Mouse (Mus musculus): ENCODE measurements around the gene Pelp1.
"Not testable (repeated sequence)": the region's sequence is repeated elsewhere in the genome, so short reads cannot be mapped to it uniquely, and the experiment has no call there.

Gene Pelp1

GRCm38 (mm10) chr11:70409594-70410296 lies at the start of gene Pelp1:
TSS of gene Pelp1 (minus strand) at chr11:70410031.
- peak; percentile 95 to 96 for DNase-seq

DNA sequence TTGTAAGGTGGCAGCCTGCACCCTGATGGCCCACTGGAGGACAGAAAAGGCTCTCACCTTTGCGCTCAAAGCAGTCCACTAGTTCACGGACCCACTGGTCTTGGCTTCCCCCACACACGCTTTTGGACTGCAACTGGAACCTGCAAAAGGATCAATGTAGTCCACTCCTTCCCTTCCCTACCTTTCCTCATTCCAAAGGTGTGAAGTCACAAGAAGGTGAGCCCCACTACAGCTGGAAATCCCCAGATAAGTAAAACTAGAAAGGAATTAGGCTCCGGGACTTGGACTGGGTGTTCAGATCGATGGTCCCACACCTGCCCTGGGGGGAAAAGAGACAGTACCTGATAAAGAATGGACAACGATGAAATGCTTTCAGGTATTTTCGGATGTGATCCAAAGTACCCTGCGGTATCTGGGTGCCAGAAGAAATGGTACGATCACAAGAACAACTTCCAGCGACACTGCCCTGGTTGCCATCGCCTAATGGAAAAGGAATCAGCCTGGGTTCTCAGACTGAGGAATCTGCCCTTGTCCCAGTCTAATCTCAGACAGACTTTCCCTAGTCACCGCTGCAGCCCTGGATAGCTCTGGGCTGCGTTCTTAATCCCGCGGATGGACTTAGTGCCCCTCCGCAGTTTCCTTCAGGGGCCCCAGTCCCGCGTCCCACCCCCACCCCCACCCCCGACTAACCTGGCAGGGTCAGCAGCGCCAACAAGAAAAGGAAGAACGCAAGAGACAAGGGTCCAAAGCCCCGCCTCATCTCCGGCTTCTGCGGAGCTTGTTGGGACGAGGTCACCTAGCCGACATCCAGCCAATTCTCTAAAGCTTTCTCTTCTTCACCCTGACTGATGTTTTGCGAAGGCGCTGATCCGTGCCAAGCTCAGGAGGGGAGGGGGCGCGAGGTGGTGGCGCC lies 49.1 kb upstream of the Pelp1 start, which contains the start of gene Zmynd15:
Zmynd15 (plus strand) TSS at position 746 of the 913 bp plus-strand sequence.
- DNase-seq, result no peak

- no peak for DNase-seq
These were observed 43.6 kb upstream of the Pelp1 start for GRCm38 (mm10) chr11:70453261-70454044.

DNA sequence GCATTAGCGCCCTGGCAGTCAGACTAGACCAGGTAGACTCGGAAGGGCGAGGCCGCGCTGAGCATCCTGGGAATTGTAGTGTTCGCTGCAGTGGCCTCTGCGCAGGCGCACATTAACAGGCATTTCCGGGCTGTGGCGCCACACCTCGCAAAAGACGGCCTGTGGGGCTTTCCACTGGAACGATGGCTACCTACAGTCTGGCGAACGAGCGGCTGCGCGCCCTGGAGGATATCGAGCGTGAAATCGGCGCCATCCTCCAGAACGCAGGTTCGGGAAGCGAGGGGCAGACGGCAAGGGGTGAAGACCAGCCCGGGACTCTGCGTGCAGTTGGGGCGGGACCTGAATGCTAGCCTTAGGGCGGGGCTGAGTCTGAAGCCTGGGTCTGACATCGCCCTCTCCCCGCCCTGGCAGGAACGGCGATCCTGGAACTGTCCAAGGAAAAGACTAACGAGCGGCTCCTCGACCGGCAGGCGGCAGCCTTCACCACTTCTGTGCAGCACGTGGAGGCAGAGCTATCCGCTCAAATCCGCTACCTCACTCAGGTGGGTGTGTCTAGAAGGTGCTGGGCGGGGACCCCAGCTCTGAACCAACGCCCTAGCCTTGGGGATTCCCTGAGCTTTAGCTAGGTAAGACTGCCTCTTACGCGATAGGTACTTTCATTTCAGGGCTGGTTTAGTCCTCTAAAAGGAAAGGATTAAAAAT lies 42.1 kb upstream of the Pelp1 start, which contains the start of gene Med11:
Med11 (plus strand) TSS at position 123 of the 702 bp plus-strand sequence.
- peak; percentile 97 to 99 for DNase-seq

GRCm38 (mm10) chr11:70450926-70451325 lies 41.1 kb upstream of the Pelp1 start:
- no peak for DNase-seq

- no peak for DNase-seq
These were observed 37.5 kb upstream of the Pelp1 start for GRCm38 (mm10) chr11:70447373-70447772.

- peak; percentile 17 to 41 for DNase-seq
These were observed 36.9 kb upstream of the Pelp1 start for GRCm38 (mm10) chr11:70446756-70447155.

DNA sequence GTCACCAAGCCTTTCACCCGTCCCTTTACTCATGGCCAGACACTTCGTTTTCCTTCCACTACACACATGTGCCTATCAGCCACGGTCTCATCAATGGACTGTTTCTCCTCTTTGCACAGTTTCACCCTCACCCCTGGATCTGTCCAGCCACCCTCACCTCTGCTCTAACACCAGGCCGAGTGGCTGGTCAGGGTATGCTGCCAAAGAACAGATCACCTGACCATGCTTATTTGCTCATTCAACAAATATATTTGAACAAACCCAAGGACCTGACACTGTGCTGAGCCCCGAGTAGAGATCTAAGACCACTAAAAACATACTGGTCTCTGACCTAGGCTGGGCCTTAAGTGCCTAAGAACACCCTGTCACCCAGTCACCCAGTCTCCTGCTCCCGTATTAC lies 34.8 kb upstream of the Pelp1 start:
- no peak for DNase-seq

DNA sequence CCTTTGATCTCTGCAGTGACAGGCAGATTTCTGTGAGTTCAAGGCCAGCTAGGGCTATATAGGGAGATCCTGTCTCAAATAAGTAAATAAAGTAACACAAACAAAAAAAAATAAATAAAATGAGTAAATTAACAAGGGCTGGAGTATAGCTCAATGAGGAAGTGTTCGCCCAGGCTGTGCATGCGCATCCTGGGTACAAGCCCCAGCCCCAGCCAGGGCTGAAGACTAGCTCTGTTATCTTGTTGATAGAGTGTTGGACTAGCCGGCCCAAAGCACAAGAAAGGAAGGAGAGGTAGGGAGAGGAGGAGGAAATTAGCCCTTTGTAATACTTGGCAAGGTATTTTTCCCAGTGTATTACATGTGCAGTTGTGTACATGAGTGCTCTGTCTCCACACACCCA lies 34.1 kb upstream of the Pelp1 start:
- no peak for DNase-seq

- DNase-seq, result no peak
These were observed 32.1 kb upstream of the Pelp1 start for GRCm38 (mm10) chr11:70441882-70442281.

DNA sequence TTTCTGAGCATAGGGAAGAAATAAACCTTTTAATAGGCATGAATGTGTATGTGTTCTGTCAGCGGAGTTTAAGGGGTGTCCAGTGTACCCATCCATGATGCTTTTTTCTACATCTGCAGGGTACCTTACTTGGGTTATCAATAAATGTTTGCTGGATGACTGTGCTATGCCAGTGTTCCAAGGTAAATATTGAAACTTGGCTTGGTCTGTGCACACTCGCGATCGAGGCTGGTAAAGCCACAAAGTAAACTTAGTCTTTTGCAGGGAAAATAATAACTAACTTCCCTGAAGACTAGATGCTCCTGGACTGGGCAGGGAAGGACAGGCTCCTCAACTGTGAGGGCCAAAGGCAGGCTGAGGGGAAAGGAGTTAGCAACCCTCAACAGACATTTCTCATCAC lies 30.8 kb upstream of the Pelp1 start:
- DNase-seq, result no peak

GRCm38 (mm10) chr11:70438728-70439374 lies 29.0 kb upstream of the Pelp1 start:
- no peak for DNase-seq

GRCm38 (mm10) chr11:70437426-70437825 lies 27.6 kb upstream of the Pelp1 start:
- DNase-seq, result no peak

- DNase-seq, result no peak
These were observed 25.6 kb upstream of the Pelp1 start for GRCm38 (mm10) chr11:70435476-70435875.

- DNase-seq, result no peak
These were observed 24.1 kb upstream of the Pelp1 start for GRCm38 (mm10) chr11:70433951-70434350.

DNA sequence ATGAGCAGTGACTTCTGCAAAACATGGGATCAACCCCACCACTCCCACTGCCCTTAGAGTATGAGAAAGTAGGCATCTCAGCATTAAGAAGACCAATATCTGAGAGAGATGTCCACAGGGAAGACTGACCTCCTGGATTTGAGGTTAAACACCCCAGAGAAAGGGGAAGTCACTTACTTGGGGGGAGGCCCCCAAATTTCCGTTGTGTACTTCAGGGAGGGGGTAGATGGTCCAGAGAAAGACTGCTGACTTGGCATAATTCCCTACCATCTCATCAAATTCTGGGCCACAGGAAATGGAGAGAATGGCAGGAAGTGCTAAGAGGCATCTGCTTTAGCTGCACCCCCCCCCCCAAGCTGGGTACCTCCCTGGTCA lies 23.7 kb upstream of the Pelp1 start:
- peak in 1 of 2 experiments; percentile 9 for DNase-seq

DNA sequence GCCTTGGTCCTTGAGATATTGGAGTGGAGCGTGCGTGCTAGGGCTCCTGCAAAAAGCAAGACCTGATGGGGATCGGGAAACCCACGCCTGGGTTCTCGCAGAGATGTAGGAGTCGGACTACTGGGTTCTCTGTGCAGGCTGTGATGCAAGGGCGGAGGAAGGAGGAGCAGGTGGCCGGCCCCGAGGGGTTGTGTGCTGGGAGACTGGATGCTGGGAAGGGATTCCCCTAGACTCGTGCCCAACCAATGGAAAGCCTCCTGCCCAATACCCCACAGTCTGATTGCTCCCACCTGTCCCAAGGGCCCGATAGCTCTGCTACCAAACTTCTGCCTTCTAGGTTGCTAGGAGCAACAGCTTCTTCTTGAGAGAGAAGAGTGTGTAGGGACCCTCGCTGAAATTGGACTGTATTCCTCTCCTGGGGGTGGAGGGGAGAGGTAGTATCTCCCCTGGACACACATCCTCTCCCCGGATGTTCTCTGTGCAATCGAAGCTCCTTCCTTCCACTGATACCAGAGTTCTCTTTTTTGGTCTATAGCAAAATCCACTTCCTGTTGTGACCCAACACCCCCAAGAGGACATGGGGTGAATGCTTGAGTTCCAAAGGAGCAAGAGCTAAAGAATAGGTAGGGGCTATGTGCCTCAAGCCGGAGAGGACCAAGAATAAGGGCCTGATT lies 23.2 kb upstream of the Pelp1 start:
- DNase-seq, result no peak

DNA sequence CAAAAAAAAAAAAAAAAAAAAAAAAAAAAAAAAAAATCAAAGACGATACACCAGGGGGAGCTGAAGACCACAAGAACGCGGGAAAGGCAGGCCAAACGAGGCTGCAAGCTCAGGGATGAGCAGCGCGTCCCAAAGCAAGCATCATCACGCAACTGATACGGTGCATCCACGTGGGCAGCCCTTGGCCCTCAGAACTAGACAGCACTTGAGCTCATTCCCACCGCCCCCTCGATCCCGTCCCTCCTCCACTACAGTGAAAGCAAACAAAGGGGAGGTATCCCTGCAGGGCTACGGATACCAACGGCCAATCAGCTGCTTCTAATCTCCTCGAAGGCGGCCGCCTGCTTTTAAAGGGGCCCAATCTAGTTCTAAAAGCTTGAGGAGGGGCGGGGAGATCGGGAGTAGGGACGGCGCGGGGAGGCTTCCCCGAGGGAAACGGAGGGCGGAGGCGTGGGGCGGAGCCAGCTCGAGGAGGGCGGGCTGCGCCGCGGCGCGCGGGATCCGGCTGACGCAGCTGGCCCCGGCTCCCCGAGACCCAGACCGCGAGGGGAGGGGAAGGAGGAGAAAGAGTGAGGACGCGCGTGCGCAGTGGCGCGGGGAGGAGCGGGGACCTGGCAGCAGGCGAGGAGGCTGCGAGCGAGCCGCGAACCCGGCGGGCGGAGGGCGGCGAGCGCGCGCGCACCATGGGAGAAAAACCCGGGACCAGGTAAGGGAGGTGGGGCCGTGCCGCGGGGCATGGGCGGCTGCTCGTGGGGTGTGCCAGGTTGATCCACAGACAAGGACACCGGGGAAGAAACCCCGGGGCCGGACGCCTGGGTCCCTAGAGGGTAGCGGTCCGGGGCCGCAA lies 22.4 kb upstream of the Pelp1 start, which contains the start of gene Arrb2:
Arrb2 (plus strand) TSS at position 588 of the 847 bp plus-strand sequence.
- DNase-seq, result peak; percentile 98

GRCm38 (mm10) chr11:70431574-70431973 lies 21.7 kb upstream of the Pelp1 start:
- peak in 1 of 2 experiments; percentile 7 for DNase-seq

- not testable (repeated sequence) for DNase-seq
These were observed 16.8 kb upstream of the Pelp1 start for GRCm38 (mm10) chr11:70426598-70426997.

All from kidney, postnatal 4 days (tissue).